Comparison of ENCODE assay signal across 7 mouse cellular contexts in the genomic region with DNA sequence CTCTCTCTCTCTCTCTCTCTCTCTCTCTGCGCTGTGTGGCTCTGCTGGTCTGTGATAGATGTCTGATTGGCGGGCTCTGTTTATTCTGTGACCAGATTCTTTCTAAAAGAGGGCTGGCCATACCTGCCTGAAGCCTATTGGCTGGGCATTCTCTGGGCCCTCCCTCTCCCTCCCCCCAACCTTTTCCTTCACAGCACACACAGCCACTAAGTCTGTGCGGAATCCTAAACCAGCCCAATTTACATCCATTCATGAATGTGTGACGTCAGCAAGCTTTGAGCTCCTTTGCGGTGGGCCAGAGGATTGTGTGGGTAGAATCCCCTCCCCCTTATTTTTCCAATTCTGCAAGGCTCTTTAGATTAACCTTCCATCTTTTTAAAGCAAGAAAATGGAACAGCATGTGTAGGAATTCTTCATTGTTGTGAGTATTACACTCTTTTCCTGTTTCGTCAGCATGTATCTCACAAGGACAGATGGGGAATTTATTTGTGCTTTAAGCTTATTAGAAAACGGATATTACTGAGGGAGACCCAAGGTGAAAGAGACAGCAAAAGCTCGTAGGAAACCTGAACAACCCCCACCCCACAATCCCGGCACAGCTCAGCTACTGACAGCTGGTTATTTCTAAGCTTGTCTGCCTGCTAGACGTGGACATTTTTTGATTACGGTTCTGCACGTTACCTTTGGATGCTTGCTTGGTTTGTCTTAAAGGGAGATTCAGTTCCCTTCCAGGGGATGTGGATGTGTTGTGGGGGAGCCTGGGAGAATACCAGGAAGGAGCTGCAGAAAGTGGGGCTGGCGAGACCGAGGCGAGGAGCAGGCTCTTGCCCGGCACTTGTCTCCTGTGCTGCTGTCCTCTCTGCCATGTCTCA. TPM values are rescaled to one million over a fixed set of nuclear protein-coding genes. Genes with fewer than 3 reads are reported as not detected.
DNase-seq lines count a peak whose midpoint lies in the region; ATAC-seq lines count a peak whose summit lies in the region.

No protein-coding gene starts in this region.

- H3K4me3 ChIP-seq in forebrain, embryonic 15.5 days, result peak overlapping the region; percentile 55
- peak overlapping the region; percentile 50 for H3K4me3 ChIP-seq in hindbrain, embryonic 11.5 days (ENCODE audit: low read depth, low read length)

- peaks cover 15% of the 10 kb centered on the region for H3K4me1 ChIP-seq in forebrain, embryonic 15.5 days
- peaks cover 2% of the 10 kb centered on the region; the same call in 1 of the 2 replicates for H3K4me1 ChIP-seq in hindbrain, embryonic 11.5 days (replicated peaks; ENCODE audit: control insufficient read depth, insufficient read depth, low read length)

- H3K36me3 ChIP-seq in forebrain, embryonic 15.5 days, result no peaks in the 10 kb centered on the region
- no peaks in the 10 kb centered on the region for H3K36me3 ChIP-seq in hindbrain, embryonic 11.5 days (ENCODE audit: control insufficient read depth, insufficient read depth, low read length)

- DNase-seq in WW6 (ENCODE audit: low read depth, low spot score), result peak; percentile 39
- peak; percentile 87 for DNase-seq in hindbrain, embryonic 11.5 days (ENCODE audit: low spot score)
- DNase-seq in layer of hippocampus, postnatal 10 days (ENCODE audit: low spot score in 2 of 2), result peak; percentile 40 to 65
- DNase-seq in lung, postnatal 10 days, result peak; percentile 77
- DNase-seq in right cerebral cortex, postnatal 14 days, result peak; percentile 60

- under 1% methylated on average over 16 of the region's 16 CpGs for WGBS in forebrain, embryonic 15.5 days
- WGBS in hindbrain, embryonic 11.5 days, result 2% methylated on average over 16 of the region's 16 CpGs

- H3K27ac ChIP-seq in forebrain, embryonic 15.5 days (replicated peaks), result peak overlapping the region; percentile 86
- H3K27ac ChIP-seq in hindbrain, embryonic 11.5 days (ENCODE audit: low read depth, low read length), result peak overlapping the region; percentile 89

- peak overlapping the region; percentile 65 for H3K9ac ChIP-seq in forebrain, embryonic 15.5 days (replicated peaks)
- peak overlapping the region; percentile 72 for H3K9ac ChIP-seq in hindbrain, embryonic 11.5 days (ENCODE audit: low read depth, low read length)

- peak overlapping the region; percentile 65 for H3K4me2 ChIP-seq in forebrain, embryonic 15.5 days (replicated peaks)
- H3K4me2 ChIP-seq in hindbrain, embryonic 11.5 days (replicated peaks; ENCODE audit: low read depth, low read length), result peak overlapping the region; percentile 54

- peak; percentile 99 for ATAC-seq in cerebellum, adult (ENCODE audit: insufficient number of reproducible peaks, low FRiP score, low TSS enrichment)
- ATAC-seq in forebrain, embryonic 15.5 days (replicated peaks), result peak; percentile 100
- peak; percentile 100 for ATAC-seq in hindbrain, embryonic 11.5 days (ENCODE audit: low FRiP score)

- H3K9me3 ChIP-seq in forebrain, embryonic 15.5 days, result no peaks in the 10 kb centered on the region
- H3K9me3 ChIP-seq in hindbrain, embryonic 11.5 days (ENCODE audit: control insufficient read depth, low read length), result no peaks in the 10 kb centered on the region

- no peaks in the 10 kb centered on the region for H3K27me3 ChIP-seq in forebrain, embryonic 15.5 days
- no peaks in the 10 kb centered on the region for H3K27me3 ChIP-seq in hindbrain, embryonic 11.5 days (ENCODE audit: control insufficient read depth, insufficient read depth, low read length)

RNA-seq across cellular contexts. Expression of gene Map3k13, which starts 51.9 kb away (rescaled TPM):
- 5.7 and 5.8 TPM in 2 replicates for polyA plus RNA-seq in forebrain, embryonic 15.5 days (2015; fragmentation: Nextera tagmentation; extraction: Ambion mirVana)
- 7.5 and 7.8 TPM in 2 replicates for polyA plus RNA-seq in hindbrain, embryonic 11.5 days (2014; fragmentation: Nextera tagmentation; extraction: Ambion mirVana)
- total RNA-seq in layer of hippocampus, postnatal 10 days (2021), result 10 to 100 TPM; 13.5 to 15.1 TPM

RNA-seq across cellular contexts. Expression of gene Ehhadh, which starts 58.4 kb away (rescaled TPM):
- polyA plus RNA-seq in forebrain, embryonic 15.5 days (2015; fragmentation: Nextera tagmentation; extraction: Ambion mirVana), result 0.51 and 0.85 TPM in 2 replicates
- polyA plus RNA-seq in hindbrain, embryonic 11.5 days (2014; fragmentation: Nextera tagmentation; extraction: Ambion mirVana), result 1.9 and 2.7 TPM in 2 replicates
- total RNA-seq in layer of hippocampus, postnatal 10 days (2021), result 1 to 10 TPM; 1.1 to 1.2 TPM

Comparison
In these comparisons a context has a peak if more than half of its experiments do, and no peak if none do; other contexts are left out.
1. Peak in every context shown above with its lines: DNase-seq, ATAC-seq, H3K4me3 ChIP-seq and H3K27ac ChIP-seq.